Mouse (Mus musculus) embryonic stem cell, embryonic (primary cell): ENCODE measurements around the gene Scaf11.

Experiments used
- CTCF ChIA-PET, 4 experiments: fragments of 300-600 bp in 2 of 4; fragments of 350-600 bp in 2 of 4; sonication (Branson Sonifier 250); formaldehyde crosslinking; loops; one replicate each; lab custom pipeline; 2022; ENCODE audit warnings: inconsistent platforms in 2 of 4; lab: Charles Lee
- POLR2A ChIA-PET, 4 experiments: fragments of 300-600 bp in 2 of 4; fragments of 350-600 bp in 2 of 4; sonication (Branson Sonifier 250); formaldehyde crosslinking; loops; one replicate each; lab custom pipeline; 2022; ENCODE audit warnings: antibody characterized with exemption in 4 of 4, inconsistent platforms in 1 of 4; lab: Charles Lee

Gene Scaf11

GRCm38 (mm10) chr15:96382223-96382622, 78.4 kb downstream of the Scaf11 start:
- CTCF ChIA-PET: interaction anchor here in 2 of 4 experiments (1.0 kb wide), 2 partner anchors 8 to 9 kb away, joined by 3 to 4 read pairs; no protein-coding TSS in a partner anchor
- POLR2A ChIA-PET: interaction anchor here in 1 of 4 experiments (0.7 to 0.9 kb wide), 2 partner anchors 27 to 335 kb away, joined by 3 read pairs; no protein-coding TSS in a partner anchor

GRCm38 (mm10) chr15:96377701-96378100, 82.9 kb downstream of the Scaf11 start:
- POLR2A ChIA-PET: interaction anchor here in 2 of 4 experiments (0.5 to 1.8 kb wide), 4 partner anchors 13 to 193 kb away, joined by 3 to 5 read pairs (median 4); no protein-coding TSS in a partner anchor

GRCm38 (mm10) chr15:96377263-96377662, 83.4 kb downstream of the Scaf11 start:
- ChIA-PET CTCF (interaction anchor here in 2 of 4 experiments (0.5 to 0.9 kb wide), 3 partner anchors 32 to 761 kb away, joined by 3 to 5 read pairs (median 4); no protein-coding TSS in a partner anchor), POLR2A (interaction anchor here in 1 of 4 experiments (0.7 to 1.8 kb wide), 6 partner anchors 11 to 192 kb away, joined by 3 to 5 read pairs (median 3); no protein-coding TSS in a partner anchor)

More at GRCm38 (mm10) chr15:96377701-96378100, 82.9 kb downstream of the Scaf11 start:
- CTCF ChIA-PET: interaction anchor here in 1 of 4 experiments (0.9 kb wide), 1 partner anchor 32 kb away, joined by 3 read pairs; no protein-coding TSS in a partner anchor

- POLR2A ChIA-PET: interaction anchor here in 2 of 4 experiments (0.6 to 1.2 kb wide), 4 partner anchors 12 to 95 kb away, joined by 3 read pairs; no protein-coding TSS in a partner anchor
- CTCF ChIA-PET: no interaction called here
Observed at GRCm38 (mm10) chr15:96376214-96376613, 84.4 kb downstream of the Scaf11 start.

GRCm38 (mm10) chr15:96373161-96373560, 87.5 kb downstream of the Scaf11 start:
- CTCF ChIA-PET: interaction anchor here in 2 of 4 experiments (1.0 to 1.5 kb wide), 5 partner anchors 9 to 580 kb away, joined by 3 to 5 read pairs (median 3); no protein-coding TSS in a partner anchor

GRCm38 (mm10) chr15:96372628-96373027, 88.0 kb downstream of the Scaf11 start:
- POLR2A ChIA-PET: interaction anchor here in 2 of 4 experiments (0.8 to 1.7 kb wide), 4 partner anchors 12 to 290 kb away, joined by 3 to 4 read pairs (median 3); no protein-coding TSS in a partner anchor
- CTCF ChIA-PET: interaction anchor here in 2 of 4 experiments (1.0 to 1.5 kb wide), 3 partner anchors 10 to 581 kb away, joined by 3 to 5 read pairs (median 4); no protein-coding TSS in a partner anchor

More at GRCm38 (mm10) chr15:96373161-96373560, 87.5 kb downstream of the Scaf11 start:
- POLR2A ChIA-PET: interaction anchor here in 3 of 4 experiments (0.7 to 1.7 kb wide), 7 partner anchors 12 to 291 kb away, joined by 3 to 4 read pairs (median 3); no protein-coding TSS in a partner anchor

GRCm38 (mm10) chr15:96371311-96371710, 89.3 kb downstream of the Scaf11 start:
- ChIA-PET CTCF (interaction anchor here in 3 of 4 experiments (0.7 to 1.7 kb wide), 3 partner anchors 9 to 232 kb away, joined by 3 to 4 read pairs (median 3); no protein-coding TSS in a partner anchor), POLR2A (interaction anchor here in 2 of 4 experiments (0.7 to 1.3 kb wide), 4 partner anchors 11 to 27 kb away, joined by 3 to 4 read pairs (median 3); no protein-coding TSS in a partner anchor)

GRCm38 (mm10) chr15:96366176-96366963, 94.3 kb downstream of the Scaf11 start:
- ChIA-PET POLR2A (interaction anchor here in 2 of 4 experiments (0.6 to 2.1 kb wide), 5 partner anchors 9 to 191 kb away, joined by 3 to 4 read pairs (median 4); no protein-coding TSS in a partner anchor), CTCF (no interaction called here)

- ChIA-PET POLR2A (interaction anchor here in 2 of 4 experiments (1.1 to 2.1 kb wide), 4 partner anchors 10 to 56 kb away, joined by 3 to 4 read pairs (median 4); no protein-coding TSS in a partner anchor), CTCF (interaction anchor here in 1 of 4 experiments (1.5 kb wide), 1 partner anchor 49 kb away, joined by 3 read pairs; no protein-coding TSS in a partner anchor)
Observed at GRCm38 (mm10) chr15:96365351-96365750, 95.3 kb downstream of the Scaf11 start.
